Mouse (Mus musculus) lung, postnatal 0 days (tissue): ENCODE data around the gene Sgms1.

Experiments
- CTCF ChIP-seq: IDR thresholded peaks from 2 replicates; pipeline ENCODE4 v1.5.1; 2016; ENCODE audit warnings: antibody characterized with exemption, mild to moderate bottlenecking
- EP300 ChIP-seq: IDR thresholded peaks from 2 replicates; pipeline ENCODE4 v1.6.1; 2016; ENCODE audit warnings: antibody characterized with exemption, mild to moderate bottlenecking, control low read depth

DNA sequence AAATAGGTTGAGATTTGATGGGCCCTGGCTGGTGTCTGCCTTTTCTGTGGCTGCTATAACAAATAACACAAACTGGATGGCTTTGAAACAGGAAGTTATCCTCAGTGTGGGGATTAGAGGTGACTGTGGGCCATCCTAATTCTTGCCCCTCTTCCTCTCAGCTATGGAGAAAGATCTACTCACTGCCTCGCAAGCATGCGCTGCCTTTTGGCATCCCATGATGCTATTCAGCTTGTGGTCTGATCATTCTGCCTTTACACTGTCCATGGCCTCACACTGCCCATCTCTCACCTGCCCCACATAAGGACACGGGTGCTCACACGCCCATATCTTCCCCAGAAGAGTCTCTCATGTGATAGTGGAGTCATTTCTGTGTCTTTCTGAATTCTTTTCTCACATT lies 213.5 kb downstream of the Sgms1 start:
- TF ChIP-seq EP300 (no peak), CTCF (no peak)
